Mouse (Mus musculus): Measurements from ENCODE around the gene Acyp1. TPM values are rescaled to one million over a fixed set of nuclear protein-coding genes. Genes with fewer than 3 reads are reported as not detected.

Acyp1 gene
- not detected in 2 replicates for polyA plus RNA-seq (2012; ENCODE audit: insufficient read depth, insufficient read length, low replicate concordance, missing spikeins)

GRCm38 (mm10) chr12:85287809-85288485 is at the start of gene Acyp1:
Acyp1 (minus strand) TSS chr12:85288438.
- H3K4me1 ChIP-seq (ENCODE audit: control insufficient read depth, insufficient read depth, low read length), result peaks cover 4% of the 10 kb centered on the region
- TF ChIP-seq POLR2A (IDR thresholded peaks at IDR 0.05; ENCODE audit: insufficient read depth, low read depth, low read length) (no peak), CTCF (IDR thresholded peaks at IDR 0.05; ENCODE audit: insufficient read depth, low read depth, low read length) (no peak)
- peak within 1 kb of the TSS; percentile 53 for H3K4me3 ChIP-seq (ENCODE audit: insufficient read depth, low read depth, low read length)
- H3K27ac ChIP-seq (ENCODE audit: insufficient read depth, low read depth, low read length), result no peak within 1 kb of the TSS
- WGBS, result 9% methylated on average over 21 of the region's 21 CpGs

GRCm38 (mm10) chr12:85337567-85338311 is 49.5 kb upstream of the Acyp1 start:
- H3K4me3 ChIP-seq (ENCODE audit: insufficient read depth, low read depth, low read length), result no peak overlapping the region
- H3K4me1 ChIP-seq (ENCODE audit: control insufficient read depth, insufficient read depth, low read length), result no peaks in the 10 kb centered on the region
- TF ChIP-seq CTCF (IDR thresholded peaks at IDR 0.05; ENCODE audit: insufficient read depth, low read depth, low read length) (no peak), POLR2A (IDR thresholded peaks at IDR 0.05; ENCODE audit: insufficient read depth, low read depth, low read length) (no peak)
- 76% methylated on average over 6 of the region's 6 CpGs for WGBS
- no peak overlapping the region for H3K27ac ChIP-seq (ENCODE audit: insufficient read depth, low read depth, low read length)

- Histone ChIP-seq H3K4me3 (ENCODE audit: insufficient read depth, low read depth, low read length) (no peak overlapping the region), H3K27ac (ENCODE audit: insufficient read depth, low read depth, low read length) (no peak overlapping the region), H3K4me1 (ENCODE audit: control insufficient read depth, insufficient read depth, low read length) (no peaks in the 10 kb centered on the region)
- 84% methylated on average over 7 of the region's 7 CpGs for WGBS
- no peak for TF ChIP-seq POLR2A (IDR thresholded peaks at IDR 0.05; ENCODE audit: insufficient read depth, low read depth, low read length)
- no peak for TF ChIP-seq CTCF (IDR thresholded peaks at IDR 0.05; ENCODE audit: insufficient read depth, low read depth, low read length)
Measured at GRCm38 (mm10) chr12:85330153-85330552, 41.9 kb upstream of the Acyp1 start.

GRCm38 (mm10) chr12:85308651-85309050 is 20.4 kb upstream of the Acyp1 start:
- 17% methylated on average over 3 of the region's 3 CpGs for WGBS
- no peak overlapping the region for H3K4me3 ChIP-seq (ENCODE audit: insufficient read depth, low read depth, low read length)
- TF ChIP-seq POLR2A (IDR thresholded peaks at IDR 0.05; ENCODE audit: insufficient read depth, low read depth, low read length), result no peak
- no peak for TF ChIP-seq CTCF (IDR thresholded peaks at IDR 0.05; ENCODE audit: insufficient read depth, low read depth, low read length)
- H3K27ac ChIP-seq (ENCODE audit: insufficient read depth, low read depth, low read length), result no peak overlapping the region
- H3K4me1 ChIP-seq (ENCODE audit: control insufficient read depth, insufficient read depth, low read length), result peaks cover 4% of the 10 kb centered on the region

GRCm38 (mm10) chr12:85305247-85305892 is 17.1 kb upstream of the Acyp1 start:
- peak overlapping the region; percentile 43 for H3K27ac ChIP-seq (ENCODE audit: insufficient read depth, low read depth, low read length)
- peaks cover 4% of the 10 kb centered on the region for H3K4me1 ChIP-seq (ENCODE audit: control insufficient read depth, insufficient read depth, low read length)
- TF ChIP-seq CTCF (IDR thresholded peaks at IDR 0.05; ENCODE audit: insufficient read depth, low read depth, low read length), result peak; percentile 63
- TF ChIP-seq POLR2A (IDR thresholded peaks at IDR 0.05; ENCODE audit: insufficient read depth, low read depth, low read length), result no peak
- 28% methylated on average over 16 of the region's 16 CpGs for WGBS
- peak overlapping the region; percentile 21; the same call in 1 of the 2 replicates for H3K4me3 ChIP-seq (ENCODE audit: insufficient read depth, low read depth, low read length)

GRCm38 (mm10) chr12:85304725-85305124 is 16.5 kb upstream of the Acyp1 start:
- WGBS, result 50% methylated on average over 4 of the region's 4 CpGs
- no peak for TF ChIP-seq CTCF (IDR thresholded peaks at IDR 0.05; ENCODE audit: insufficient read depth, low read depth, low read length)
- TF ChIP-seq POLR2A (IDR thresholded peaks at IDR 0.05; ENCODE audit: insufficient read depth, low read depth, low read length), result no peak
- peaks cover 4% of the 10 kb centered on the region for H3K4me1 ChIP-seq (ENCODE audit: control insufficient read depth, insufficient read depth, low read length)
- H3K4me3 ChIP-seq (ENCODE audit: insufficient read depth, low read depth, low read length), result no peak overlapping the region
- peak overlapping the region; percentile 43; the same call in 1 of the 2 replicates for H3K27ac ChIP-seq (ENCODE audit: insufficient read depth, low read depth, low read length)

- H3K27ac ChIP-seq (ENCODE audit: insufficient read depth, low read depth, low read length), result no peak overlapping the region
- no peak overlapping the region for H3K4me3 ChIP-seq (ENCODE audit: insufficient read depth, low read depth, low read length)
- TF ChIP-seq CTCF (IDR thresholded peaks at IDR 0.05; ENCODE audit: insufficient read depth, low read depth, low read length) (no peak), POLR2A (IDR thresholded peaks at IDR 0.05; ENCODE audit: insufficient read depth, low read depth, low read length) (no peak)
- WGBS, result 81% methylated on average over 2 of the region's 2 CpGs
- H3K4me1 ChIP-seq (ENCODE audit: control insufficient read depth, insufficient read depth, low read length), result peaks cover 4% of the 10 kb centered on the region
Measured at GRCm38 (mm10) chr12:85303256-85303655, 15.0 kb upstream of the Acyp1 start.

GRCm38 (mm10) chr12:85298835-85299180 is 10.6 kb upstream of the Acyp1 start:
- 91% methylated on average over 1 of the region's 1 CpGs for WGBS
- no peaks in the 10 kb centered on the region for H3K4me1 ChIP-seq (ENCODE audit: control insufficient read depth, insufficient read depth, low read length)
- H3K27ac ChIP-seq (ENCODE audit: insufficient read depth, low read depth, low read length), result no peak overlapping the region
- TF ChIP-seq CTCF (IDR thresholded peaks at IDR 0.05; ENCODE audit: insufficient read depth, low read depth, low read length) (no peak), POLR2A (IDR thresholded peaks at IDR 0.05; ENCODE audit: insufficient read depth, low read depth, low read length) (no peak)
- H3K4me3 ChIP-seq (ENCODE audit: insufficient read depth, low read depth, low read length), result no peak overlapping the region
